Mouse (Mus musculus) bone marrow, adult 2 months (tissue): ENCODE results near the gene Slc30a4.

Experiments
- CTCF ChIP-seq: fragments of 200-500 bp; IDR thresholded peaks from 2 replicates; pipeline ENCODE4 v1.5.1; 2011; ENCODE audit warnings: low read length, control low read depth; ENCODE audit not compliant: control insufficient read depth, insufficient read depth
- POLR2A ChIP-seq: fragments of 200-500 bp; IDR thresholded peaks from 2 replicates; pipeline ENCODE4 v1.6.1; 2011; ENCODE audit warnings: low read depth, mild to moderate bottlenecking, control low read depth, low read length, borderline replicate concordance; ENCODE audit not compliant: control insufficient read depth

DNA sequence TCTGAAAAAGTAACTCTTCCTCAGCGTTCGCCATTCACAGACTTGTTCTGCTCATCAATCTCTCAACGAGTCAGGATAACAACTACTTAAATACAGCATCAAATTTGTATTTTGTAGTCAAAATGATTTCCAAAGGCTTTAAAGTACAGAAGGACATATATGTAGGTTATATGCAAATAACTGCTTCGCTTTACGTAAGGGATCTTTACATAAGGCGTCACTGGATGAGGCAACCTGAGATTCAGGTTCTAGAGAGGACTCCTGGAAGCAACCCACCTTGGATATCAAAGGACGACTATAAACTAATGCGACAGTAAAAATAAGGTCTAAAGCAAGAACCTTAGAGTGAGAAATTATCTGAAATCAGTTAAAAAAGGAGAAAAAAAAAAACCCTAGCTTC lies 1.5 kb downstream of the Slc30a4 start:
- TF ChIP-seq CTCF (no peak), POLR2A (no peak)
